Mouse (Mus musculus) hindlimb bud, embryonic 11.5 days (tissue): Measurements from ENCODE around the gene Serpinf2.

Source experiments
- DNase-seq: peaks from one replicate; pipeline ENCODE4 v3.0.0-alpha.2; 2012; ENCODE audit warnings: low read depth, low spot score; ENCODE audit errors: extremely low spot score

The Serpinf2 gene

GRCm38 (mm10) chr11:75439363-75439762 is at the start of gene Serpinf2:
TSS of gene Serpinf2 (minus strand) at chr11:75439591.
- DNase-seq, result no peak

DNA sequence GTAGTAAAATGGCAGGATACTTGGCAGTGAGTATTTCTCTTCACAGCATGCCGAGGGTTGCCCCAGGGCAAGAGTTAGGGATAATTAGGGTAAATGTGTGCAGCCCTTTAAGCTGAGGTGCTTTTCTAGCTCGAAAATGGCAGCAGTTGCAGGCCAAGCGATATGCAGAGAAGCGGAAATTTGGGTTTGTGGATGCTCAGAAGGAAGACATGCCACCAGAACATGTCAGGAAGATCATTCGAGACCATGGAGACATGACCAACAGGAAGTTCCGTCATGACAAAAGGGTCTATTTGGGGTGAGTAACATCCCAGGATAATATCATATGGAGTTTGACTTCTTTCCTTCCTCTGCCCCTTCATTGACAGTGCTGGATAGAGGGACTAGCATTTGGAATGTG is 48.1 kb upstream of the Serpinf2 start:
- no peak for DNase-seq

DNA sequence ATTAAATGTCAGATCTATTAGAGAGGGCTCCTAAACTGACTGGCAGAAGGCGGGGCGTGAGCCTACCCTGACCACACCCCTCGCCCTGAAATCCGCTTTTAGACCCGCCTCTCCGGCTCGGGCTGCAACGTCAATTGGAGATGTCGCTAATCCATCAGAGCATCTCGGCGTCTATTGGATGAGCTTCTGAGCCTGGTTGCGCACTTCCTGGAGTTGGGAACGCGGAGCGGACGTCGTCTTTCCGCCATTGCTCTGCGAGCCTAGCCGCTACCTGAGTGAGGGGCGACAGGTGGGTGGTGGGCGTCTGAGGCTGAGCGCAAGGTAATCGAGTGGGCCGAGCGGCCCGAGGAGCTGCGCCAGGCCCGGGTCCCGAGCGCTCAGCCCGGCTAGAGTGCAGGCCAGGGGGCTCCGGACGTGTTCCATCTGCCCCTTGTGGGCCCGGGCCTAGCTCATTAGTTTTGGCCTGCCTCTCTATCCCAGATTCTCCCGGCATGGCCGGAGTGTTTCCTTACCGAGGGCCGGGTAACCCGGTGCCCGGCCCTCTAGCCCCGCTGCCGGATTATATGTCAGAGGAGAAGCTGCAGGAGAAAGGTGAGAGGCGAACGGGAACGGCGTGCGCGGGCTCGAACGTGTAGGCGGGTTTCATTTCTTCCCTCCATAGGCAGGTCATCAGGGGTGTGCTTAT is 47.4 kb upstream of the Serpinf2 start, which contains the start of gene Prpf8:
Gene Prpf8, plus strand, starts transcription at position 216 of the 685 bp plus-strand sequence.
- DNase-seq, result peak; percentile 95

DNA sequence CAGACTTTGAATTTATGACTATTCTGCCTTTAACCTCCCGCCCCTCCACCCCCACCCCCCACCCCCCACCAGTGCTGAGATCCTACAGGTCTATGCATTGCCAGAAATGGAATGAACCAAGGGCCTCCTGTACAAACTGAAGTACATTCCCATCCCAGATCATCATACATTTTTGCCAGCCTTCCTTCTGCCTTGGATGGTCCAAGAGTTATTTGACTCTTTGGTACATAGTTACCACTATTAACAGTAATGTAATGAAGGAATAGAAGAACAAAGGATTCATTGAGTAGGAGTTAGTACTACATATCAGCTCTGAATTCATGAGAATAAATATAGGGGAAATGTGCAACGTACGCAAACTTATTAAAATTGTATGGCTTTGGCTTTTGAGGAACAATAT is 46.8 kb upstream of the Serpinf2 start:
- DNase-seq, result no peak

- DNase-seq, result no peak
Measured at GRCm38 (mm10) chr11:75473376-75473775, 34.0 kb upstream of the Serpinf2 start.

DNA sequence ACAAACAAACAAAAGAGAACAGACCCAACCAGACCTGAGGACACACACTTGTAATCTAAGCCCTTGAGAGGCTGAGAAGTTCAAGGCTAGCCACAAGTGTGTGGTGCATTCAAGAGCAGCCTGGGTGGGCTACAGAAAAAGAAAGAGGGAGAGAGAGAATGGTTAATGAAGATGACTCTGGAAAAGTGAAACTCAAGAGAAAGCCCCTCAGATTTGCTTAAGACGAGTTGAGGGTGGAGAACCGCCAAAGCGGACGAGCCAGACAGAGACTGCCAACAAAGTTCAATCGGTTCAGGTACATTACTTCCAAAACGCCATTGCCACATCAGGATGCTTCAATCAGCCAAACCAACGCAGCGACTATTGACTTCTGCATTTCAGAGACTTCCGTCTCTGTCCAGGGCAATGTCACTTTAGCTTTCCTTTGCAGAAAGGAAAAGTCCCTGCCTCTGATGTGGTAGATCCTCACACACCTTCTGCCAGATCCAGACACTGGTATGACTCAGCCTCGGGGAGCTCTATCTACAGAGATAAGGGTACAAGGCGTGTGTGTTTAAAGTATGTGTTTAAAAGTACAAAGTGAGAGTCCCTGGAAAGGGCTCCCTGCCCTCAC is 33.2 kb upstream of the Serpinf2 start:
- no peak for DNase-seq

- no peak for DNase-seq
Measured at GRCm38 (mm10) chr11:75470675-75471074, 31.3 kb upstream of the Serpinf2 start.

GRCm38 (mm10) chr11:75469261-75469660 is 29.9 kb upstream of the Serpinf2 start:
- no peak for DNase-seq

- DNase-seq, result no peak
Measured at GRCm38 (mm10) chr11:75468410-75468809, 29.0 kb upstream of the Serpinf2 start.

- DNase-seq, result no peak
Measured at GRCm38 (mm10) chr11:75467512-75468215, 28.3 kb upstream of the Serpinf2 start.

GRCm38 (mm10) chr11:75466731-75467505 is 27.5 kb upstream of the Serpinf2 start:
- DNase-seq, result no peak

DNA sequence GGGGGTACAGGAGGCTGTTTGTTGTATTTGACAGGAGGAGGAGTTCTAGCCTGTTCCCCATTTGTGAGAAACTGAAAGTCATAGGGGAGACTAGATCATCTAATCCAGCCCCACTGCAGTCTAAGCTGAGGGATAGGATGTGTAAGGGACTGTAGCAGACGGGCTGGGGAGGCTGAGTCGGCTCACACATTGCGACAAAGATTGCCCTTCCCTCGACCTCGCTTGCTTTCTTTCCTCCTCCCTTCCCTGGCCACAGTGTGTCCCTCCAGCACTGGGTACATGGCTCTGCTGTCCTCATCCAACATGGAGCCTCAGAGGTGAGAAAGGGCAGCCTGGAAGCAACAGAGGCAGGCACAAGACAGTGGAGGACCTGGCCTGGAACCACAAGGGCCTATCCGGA is 25.7 kb upstream of the Serpinf2 start:
- DNase-seq, result no peak

DNA sequence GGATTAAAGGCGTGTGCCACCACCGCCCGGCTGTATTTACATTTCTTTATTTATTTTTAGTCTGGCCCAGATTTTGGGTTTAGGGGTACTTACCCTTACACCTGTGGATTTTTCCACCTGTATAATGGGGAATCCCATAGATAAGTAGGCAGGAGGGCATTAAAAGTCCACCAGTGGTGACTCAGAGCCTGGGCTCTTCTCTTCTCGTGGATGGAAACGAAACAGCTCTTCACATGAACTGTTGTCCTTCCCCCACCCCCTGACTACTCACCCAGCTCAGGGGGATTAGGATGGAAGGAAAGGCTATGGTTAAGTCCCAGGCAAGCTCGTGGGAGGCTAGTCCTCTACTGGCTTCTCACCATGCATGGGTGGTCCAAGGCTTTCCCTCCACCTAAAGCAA is 25.0 kb upstream of the Serpinf2 start:
- no peak for DNase-seq

- DNase-seq, result no peak
Measured at GRCm38 (mm10) chr11:75463624-75464023, 24.2 kb upstream of the Serpinf2 start.

- peak; percentile 61 for DNase-seq
Measured at GRCm38 (mm10) chr11:75462865-75463336, 23.5 kb upstream of the Serpinf2 start.

- no peak for DNase-seq
Measured at GRCm38 (mm10) chr11:75462253-75462783, 22.9 kb upstream of the Serpinf2 start.

GRCm38 (mm10) chr11:75461743-75462252 is 22.4 kb upstream of the Serpinf2 start:
- DNase-seq, result no peak

DNA sequence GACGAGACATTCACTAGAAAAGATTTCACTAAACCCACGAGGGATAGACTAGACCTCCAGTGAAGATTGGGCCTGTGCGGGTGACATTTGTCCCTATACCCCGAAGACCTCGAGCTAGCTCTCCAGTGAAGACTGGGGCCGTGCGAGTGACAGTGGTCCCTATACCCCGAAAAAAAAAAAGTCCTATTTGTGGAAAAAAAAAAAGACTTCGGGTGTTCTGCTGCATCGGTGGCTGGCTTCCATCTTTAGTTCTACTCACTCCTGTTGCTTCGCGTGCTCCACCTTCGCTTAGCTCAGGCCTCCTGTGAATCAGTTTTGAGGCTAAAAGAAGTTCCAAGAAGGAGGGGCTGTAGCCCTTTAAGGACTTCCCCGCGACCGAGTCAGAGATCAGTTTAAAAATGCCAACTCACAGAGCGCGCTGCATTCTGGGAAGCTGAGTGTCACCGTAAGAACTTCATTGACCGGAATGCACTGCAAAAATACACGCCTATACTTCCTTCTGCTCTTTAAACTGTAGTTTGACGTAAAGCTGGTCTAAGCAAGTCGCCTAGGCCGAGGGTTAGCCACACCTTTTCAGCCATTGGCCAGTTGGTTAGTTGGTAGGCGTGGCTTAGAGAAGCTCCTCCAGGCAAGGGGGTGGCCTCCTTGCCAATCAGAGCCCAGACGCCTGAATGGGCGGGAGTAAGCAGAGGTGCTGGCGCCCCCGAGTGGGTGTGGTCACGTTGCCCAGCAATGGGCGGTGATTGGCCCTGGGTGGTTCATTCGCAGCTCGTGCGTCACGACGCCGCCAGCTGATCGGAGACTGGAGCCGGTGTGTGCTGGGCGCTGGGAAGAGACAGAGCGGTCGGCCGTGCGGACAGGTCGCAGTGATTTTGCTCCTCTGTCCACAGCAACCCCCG is 21.7 kb upstream of the Serpinf2 start, which contains the start of gene Tlcd2:
Gene Tlcd2, plus strand, starts transcription at position 872 of the 899 bp plus-strand sequence.
- DNase-seq, result peak; percentile 99

- peak; percentile 69 for DNase-seq
Measured at GRCm38 (mm10) chr11:75460103-75460843, 20.9 kb upstream of the Serpinf2 start.
